Mouse (Mus musculus) neural tube, embryonic 11.5 days (tissue): Measurements from ENCODE around the gene Fam189a1. TPM values are rescaled to one million over a fixed set of nuclear protein-coding genes. Genes with fewer than 3 reads are reported as not detected.

Experiments
- ATAC-seq: fragments of 200-750 bp; cut with Nextera tagmentation; 2 replicates; pipeline ENCODE4 v1.8.0; 2017; ENCODE audit warnings: moderate number of reproducible peaks, mild to moderate bottlenecking, moderate TSS enrichment, moderate library complexity; ENCODE audit not compliant: insufficient read depth, low FRiP score, low TSS enrichment
- DNase-seq: peaks from one replicate; pipeline ENCODE4 v3.0.0-alpha.2; 2015; ENCODE audit warnings: low spot score
- H3K27ac ChIP-seq: fragments of 300-500 bp; sonication (generic); 2 replicates; pipeline ENCODE4 v1.5.1; 2014; ENCODE audit warnings: low read depth, mild to moderate bottlenecking, low read length
- H3K27me3 ChIP-seq: fragments of 300-500 bp; sonication (generic); 2 replicates; pipeline ENCODE4 v1.6.1; 2014; ENCODE audit warnings: mild to moderate bottlenecking, low read length, mixed read lengths; ENCODE audit not compliant: control insufficient read depth, insufficient read depth
- H3K36me3 ChIP-seq: fragments of 300-500 bp; sonication (generic); 2 replicates; pipeline ENCODE4 v1.6.1; 2014; ENCODE audit warnings: mild to moderate bottlenecking, low read length, moderate library complexity, mixed read lengths; ENCODE audit not compliant: control insufficient read depth, insufficient read depth
- H3K4me1 ChIP-seq: fragments of 300-500 bp; sonication (generic); 2 replicates; pipeline ENCODE4 v1.6.1; 2014; ENCODE audit warnings: low read length, mixed read lengths; ENCODE audit not compliant: control insufficient read depth, insufficient read depth
- H3K4me2 ChIP-seq: fragments of 300-500 bp; sonication (generic); 2 replicates; pipeline ENCODE4 v1.6.1; 2014; ENCODE audit warnings: low read depth, mild to moderate bottlenecking, moderate library complexity
- H3K4me3 ChIP-seq: fragments of 300-500 bp; sonication (generic); 2 replicates; pipeline ENCODE4 v1.5.1; 2014; ENCODE audit warnings: low read depth, low read length
- H3K9ac ChIP-seq: fragments of 300-500 bp; sonication (generic); 2 replicates; pipeline ENCODE4 v1.6.1; 2014; ENCODE audit warnings: mild to moderate bottlenecking, low read length
- H3K9me3 ChIP-seq: fragments of 300-500 bp; sonication (generic); 2 replicates; pipeline ENCODE4 v1.6.1; 2016; ENCODE audit warnings: low read length; ENCODE audit not compliant: control insufficient read depth
- WGBS: fragments of 180-500 bp; shearing (Covaris S2); extraction: QIAGEN DNeasy Blood & Tissue Kit; methylation state at CpG from one replicate; pipeline ENCODE4 v1.1.7; 2014; 5-methylcytosine and 5-hydroxymethylcytosine counted together
- polyA plus RNA-seq: library from polyadenylated mRNA; unstranded; fragments of >200 nt; fragmentation: Nextera tagmentation; extraction: Ambion mirVana; gene quantifications from 2 replicates; pipeline ENCODE4 v1.2.1, GENCODE M21; 2014

Gene Fam189a1
- polyA plus RNA-seq, 1 experiment from 2014 or later = 5.6 TPM

DNA sequence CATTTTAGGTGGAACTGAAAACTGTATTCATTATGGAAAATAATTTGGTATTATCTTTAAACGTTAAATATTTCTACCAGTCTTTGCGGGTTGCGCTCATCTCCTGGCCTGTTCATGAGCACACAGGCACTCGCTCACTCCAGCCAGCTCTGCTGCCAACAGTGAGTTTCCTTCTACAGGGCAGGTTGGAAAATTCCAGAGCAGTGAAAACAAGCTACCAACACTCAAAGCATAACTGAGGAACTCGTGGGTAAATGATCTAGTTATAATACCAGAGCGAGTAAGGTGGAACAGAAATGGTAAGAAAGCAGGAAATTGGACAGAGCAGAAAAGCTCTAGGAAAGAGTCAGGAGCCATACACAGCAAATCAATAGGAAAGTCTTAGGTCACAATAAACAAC, 360.8 kb downstream of the Fam189a1 start:
- ATAC-seq = no peak
- 83% methylated on average over 6 of the region's 6 CpGs for WGBS

DNA sequence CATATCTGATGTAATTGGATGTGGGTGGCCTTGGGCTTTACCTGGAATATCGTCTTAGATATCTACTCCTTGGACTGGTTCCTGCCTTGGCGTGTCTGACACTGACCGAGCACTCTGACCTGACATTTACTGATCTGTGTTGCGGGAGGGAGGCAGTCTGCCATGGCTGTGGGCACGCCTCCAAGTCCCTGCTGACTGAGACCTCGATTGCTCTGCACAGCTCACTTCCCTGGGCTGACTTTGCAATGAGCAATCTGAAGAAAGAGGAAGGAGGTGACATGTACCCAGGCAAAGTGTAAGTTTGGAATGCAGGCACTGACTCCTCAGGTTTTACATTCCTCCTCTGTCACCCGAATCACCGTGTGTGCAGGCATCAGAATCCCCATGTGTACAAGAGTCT, 364.3 kb downstream of the Fam189a1 start:
- Histone ChIP-seq H3K27me3 (no peaks in the 10 kb centered on the region), H3K4me3 (no peak overlapping the region), H3K9ac (no peak overlapping the region), H3K36me3 (no peaks in the 10 kb centered on the region), H3K4me1 (no peaks in the 10 kb centered on the region), H3K27ac (no peak overlapping the region), H3K9me3 (no peaks in the 10 kb centered on the region), H3K4me2 (no peak overlapping the region)
- DNase-seq (no peak), ATAC-seq (no peak)
- WGBS = 73% methylated on average over 8 of the region's 8 CpGs

More for the DNA sequence above, 360.8 kb downstream of the Fam189a1 start:
- Histone ChIP-seq H3K9me3 (no peaks in the 10 kb centered on the region), H3K4me1 (no peaks in the 10 kb centered on the region), H3K9ac (no peak overlapping the region), H3K36me3 (no peaks in the 10 kb centered on the region), H3K27me3 (no peaks in the 10 kb centered on the region), H3K4me2 (no peak overlapping the region), H3K27ac (no peak overlapping the region), H3K4me3 (no peak overlapping the region)
- DNase-seq = no peak

DNA sequence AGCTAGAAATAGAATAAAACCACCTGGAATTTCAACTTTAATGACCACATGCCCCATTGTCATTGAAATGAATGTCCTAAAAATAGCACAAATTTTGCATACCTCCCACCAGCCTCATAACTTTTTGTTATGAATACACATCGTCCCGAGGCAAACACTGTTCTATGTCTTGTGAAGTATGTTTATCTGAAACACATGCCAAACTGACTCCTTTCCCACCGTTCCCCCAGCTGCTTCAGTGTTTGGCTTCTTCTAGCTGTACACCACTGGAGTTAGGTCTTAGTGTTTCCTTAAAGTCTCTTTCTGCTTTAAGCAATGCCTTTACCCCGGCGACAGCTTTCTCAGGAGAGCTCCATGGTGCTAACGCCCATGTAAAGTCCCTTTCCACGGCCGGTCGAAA, 365.2 kb downstream of the Fam189a1 start:
- Histone ChIP-seq H3K27ac (no peak overlapping the region), H3K36me3 (no peaks in the 10 kb centered on the region), H3K4me3 (no peak overlapping the region), H3K4me1 (no peaks in the 10 kb centered on the region), H3K4me2 (no peak overlapping the region), H3K9me3 (no peaks in the 10 kb centered on the region), H3K27me3 (no peaks in the 10 kb centered on the region), H3K9ac (no peak overlapping the region)
- WGBS = 77% methylated on average over 9 of the region's 9 CpGs
- DNase-seq = no peak
- no peak for ATAC-seq

DNA sequence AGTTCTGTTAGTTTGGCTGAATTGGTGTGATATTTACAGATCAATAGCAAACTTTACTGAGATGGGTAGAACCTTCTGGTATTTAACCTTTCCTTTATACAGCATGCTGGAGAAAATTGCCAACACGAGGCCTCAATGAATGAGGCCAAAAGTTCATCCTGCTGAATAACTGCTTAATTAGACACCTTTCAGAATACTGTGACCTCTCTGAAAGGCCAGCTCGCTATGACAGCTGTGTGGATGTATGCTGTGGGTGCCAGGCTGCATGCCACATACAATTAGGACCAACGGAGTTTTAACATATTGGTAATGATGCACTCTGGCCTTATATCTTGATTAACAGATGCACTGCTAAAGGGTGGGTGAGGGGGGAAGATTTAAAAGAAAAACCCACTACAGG, 371.3 kb downstream of the Fam189a1 start:
- no peak for ATAC-seq
- Histone ChIP-seq H3K27me3 (no peaks in the 10 kb centered on the region), H3K27ac (no peak overlapping the region), H3K9ac (no peak overlapping the region), H3K4me2 (no peak overlapping the region), H3K36me3 (no peaks in the 10 kb centered on the region), H3K4me1 (no peaks in the 10 kb centered on the region), H3K4me3 (no peak overlapping the region), H3K9me3 (no peaks in the 10 kb centered on the region)
- DNase-seq = no peak
- whole genome bisulfite sequencing = 52% methylated on average over 3 of the region's 3 CpGs

DNA sequence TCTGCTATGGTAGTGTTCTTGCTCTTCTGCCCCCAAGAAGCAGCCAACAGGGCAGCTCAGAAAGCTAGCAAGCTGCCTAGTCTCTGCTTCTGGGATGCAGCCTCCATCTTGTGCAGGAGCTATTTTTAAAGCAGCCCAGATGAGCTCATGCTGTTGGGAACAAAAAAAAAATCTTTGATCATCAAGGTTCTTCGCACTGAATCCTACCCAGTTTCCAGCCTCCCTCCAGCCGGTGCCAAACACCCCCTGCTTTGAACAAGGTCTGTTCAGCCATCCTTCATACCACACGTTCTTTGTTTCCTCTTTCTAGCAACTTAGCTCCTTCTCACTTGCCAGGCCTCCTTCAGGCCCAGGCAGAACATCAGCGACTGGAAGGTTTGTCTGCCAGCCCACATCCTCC, 376.9 kb downstream of the Fam189a1 start:
- H3K27me3 ChIP-seq = no peaks in the 10 kb centered on the region
- H3K4me2 ChIP-seq = no peak overlapping the region
- WGBS = 83% methylated on average over 4 of the region's 4 CpGs
- DNase-seq (no peak), ATAC-seq (no peak)
- no peak overlapping the region for H3K27ac ChIP-seq
- H3K4me1 ChIP-seq = no peaks in the 10 kb centered on the region
- no peak overlapping the region for H3K4me3 ChIP-seq
- no peaks in the 10 kb centered on the region for H3K9me3 ChIP-seq
- no peak overlapping the region for H3K9ac ChIP-seq
- H3K36me3 ChIP-seq = no peaks in the 10 kb centered on the region

DNA sequence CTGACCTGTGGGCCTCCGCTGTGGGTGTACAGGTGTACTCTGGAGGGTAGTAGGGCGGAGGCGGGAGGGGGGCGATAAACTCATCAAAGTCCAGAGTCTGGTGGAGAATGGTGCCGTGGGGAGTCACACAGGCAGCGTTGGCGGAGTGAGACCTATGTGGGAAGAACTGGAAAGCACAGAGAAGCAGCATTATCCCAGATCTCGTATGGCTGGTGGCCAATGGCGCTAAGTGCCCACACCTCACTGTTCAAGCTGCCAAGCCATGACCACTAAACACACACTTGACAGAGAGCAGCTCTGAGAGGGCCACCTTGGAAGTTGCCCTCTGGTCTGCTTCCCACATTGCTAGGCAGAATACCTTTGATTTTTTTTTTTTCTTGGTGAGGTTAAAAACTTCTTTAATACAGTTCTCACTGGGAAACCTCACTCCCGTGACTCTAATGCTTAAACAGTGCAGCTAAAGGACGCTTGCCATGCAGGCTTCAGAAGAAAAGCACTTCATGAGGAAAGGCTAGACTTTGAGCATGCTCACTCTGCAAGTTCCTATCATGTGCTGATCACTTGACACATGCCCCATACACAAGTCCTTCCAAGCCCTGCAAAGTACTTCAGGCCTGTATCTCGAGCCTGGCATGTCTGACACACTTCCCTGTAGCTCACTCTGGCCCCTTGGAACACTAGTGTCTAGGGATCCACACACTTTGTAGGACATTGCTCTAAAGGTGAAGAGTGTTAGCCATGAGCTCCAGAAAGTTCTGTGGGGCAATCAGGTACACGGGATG, 379.5 kb downstream of the Fam189a1 start:
- Histone ChIP-seq H3K9ac (no peak overlapping the region), H3K4me2 (no peak overlapping the region), H3K4me3 (no peak overlapping the region), H3K36me3 (no peaks in the 10 kb centered on the region), H3K27me3 (no peaks in the 10 kb centered on the region), H3K4me1 (no peaks in the 10 kb centered on the region), H3K27ac (no peak overlapping the region), H3K9me3 (no peaks in the 10 kb centered on the region)
- ATAC-seq = no peak
- no peak for DNase-seq
- WGBS = 83% methylated on average over 13 of the region's 13 CpGs

DNA sequence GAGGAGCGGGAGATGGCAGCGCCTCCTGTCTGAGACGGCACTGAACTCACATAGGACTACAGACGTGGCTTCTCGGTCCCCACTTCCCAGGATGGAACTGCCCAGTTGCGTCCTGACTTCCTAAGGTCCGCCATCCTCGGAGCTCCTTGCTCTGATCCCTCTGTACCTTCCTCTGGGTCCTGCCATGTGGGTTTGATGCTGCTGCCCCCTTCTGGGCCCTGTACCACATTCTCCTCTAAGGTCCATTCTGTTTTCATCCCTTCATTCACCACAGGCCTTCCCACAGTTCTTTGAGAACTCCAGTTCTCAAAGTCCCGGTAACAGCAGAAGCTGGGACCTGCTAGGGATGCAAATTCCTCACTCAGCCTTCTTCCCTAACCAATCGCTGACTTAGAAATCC, 382.9 kb downstream of the Fam189a1 start:
- H3K9ac ChIP-seq = no peak overlapping the region
- H3K36me3 ChIP-seq = no peaks in the 10 kb centered on the region
- 0 out of 2 replicates have a peak, but pooled peaks cover 6% of the 10 kb centered on the region for H3K4me1 ChIP-seq
- no peaks in the 10 kb centered on the region for H3K9me3 ChIP-seq
- ATAC-seq (no peak), DNase-seq (peak; percentile 44)
- H3K4me3 ChIP-seq = no peak overlapping the region
- H3K27ac ChIP-seq = no peak overlapping the region
- no peaks in the 10 kb centered on the region for H3K27me3 ChIP-seq
- 36% methylated on average over 10 of the region's 10 CpGs for WGBS
- H3K4me2 ChIP-seq = no peak overlapping the region

DNA sequence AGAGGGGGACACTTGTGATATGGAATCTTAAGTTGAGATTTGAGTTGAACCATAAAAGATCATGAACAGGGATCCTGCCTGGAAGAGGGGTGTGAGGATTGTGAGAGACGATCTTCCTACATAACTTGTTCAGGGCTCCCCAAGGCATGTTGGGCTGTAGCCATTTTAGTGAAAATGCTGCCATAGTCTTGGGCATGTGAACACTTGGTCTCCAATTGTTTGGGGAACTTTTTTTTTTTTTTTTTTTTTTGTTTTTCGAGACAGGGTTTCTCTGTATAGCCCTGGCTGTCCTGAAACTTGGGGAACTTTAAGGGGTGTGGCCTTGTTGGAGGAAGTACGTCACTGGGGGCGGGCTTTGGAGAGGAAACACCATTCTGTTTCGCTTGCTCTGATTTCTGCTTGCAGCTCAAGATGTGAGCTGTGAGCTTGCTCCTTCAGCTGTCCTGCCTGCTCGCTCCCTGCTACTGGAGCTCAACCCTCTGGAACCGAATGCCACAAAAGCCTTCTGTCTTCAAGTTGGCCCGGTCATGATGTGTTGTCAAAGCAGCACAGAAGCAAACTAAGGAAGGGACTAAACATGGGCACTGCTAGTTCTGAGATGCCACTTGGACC, 385.5 kb downstream of the Fam189a1 start:
- DNase-seq (no peak), ATAC-seq (peak; percentile 53; the same call in 1 of the 2 replicates)
- Histone ChIP-seq H3K4me1 (0 out of 2 replicates have a peak, but pooled peaks cover 6% of the 10 kb centered on the region), H3K36me3 (no peaks in the 10 kb centered on the region), H3K4me2 (peak overlapping the region; percentile 31), H3K9me3 (no peaks in the 10 kb centered on the region), H3K4me3 (peak overlapping the region; percentile 10; the same call in 1 of the 2 replicates), H3K27me3 (no peaks in the 10 kb centered on the region), H3K27ac (peak overlapping the region; percentile 60; the same call in 1 of the 2 replicates), H3K9ac (no peak overlapping the region)
- 57% methylated on average over 8 of the region's 8 CpGs for WGBS

DNA sequence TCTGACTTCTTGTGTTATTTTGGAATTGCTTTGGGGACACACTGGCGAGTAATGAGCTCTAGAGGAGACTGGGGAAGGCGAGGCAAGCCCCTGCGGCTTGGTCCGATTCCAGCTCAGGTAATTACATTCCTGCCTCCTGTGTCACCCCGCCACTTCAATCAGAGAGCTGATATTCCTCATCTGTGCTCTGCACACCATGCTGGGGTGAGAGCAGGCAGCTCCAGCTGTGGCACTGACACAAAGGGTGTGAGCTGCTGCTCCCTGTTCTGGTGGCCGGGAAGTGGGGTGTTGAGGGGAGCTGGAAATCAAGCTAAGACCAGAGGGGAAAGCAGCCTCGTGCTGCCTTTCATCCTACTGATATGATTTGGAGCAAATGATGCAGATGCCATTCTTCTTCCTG, 386.6 kb downstream of the Fam189a1 start:
- no peaks in the 10 kb centered on the region for H3K36me3 ChIP-seq
- 71% methylated on average over 7 of the region's 7 CpGs for WGBS
- H3K9ac ChIP-seq = no peak overlapping the region
- DNase-seq (no peak), ATAC-seq (no peak)
- H3K4me1 ChIP-seq = 0 out of 2 replicates have a peak, but pooled peaks cover 6% of the 10 kb centered on the region
- H3K27ac ChIP-seq = no peak overlapping the region
- H3K27me3 ChIP-seq = no peaks in the 10 kb centered on the region
- no peaks in the 10 kb centered on the region for H3K9me3 ChIP-seq
- no peak overlapping the region for H3K4me2 ChIP-seq
- no peak overlapping the region for H3K4me3 ChIP-seq
